Mouse (Mus musculus): Measurements from ENCODE around the gene Ephb6.

The Ephb6 gene

DNA sequence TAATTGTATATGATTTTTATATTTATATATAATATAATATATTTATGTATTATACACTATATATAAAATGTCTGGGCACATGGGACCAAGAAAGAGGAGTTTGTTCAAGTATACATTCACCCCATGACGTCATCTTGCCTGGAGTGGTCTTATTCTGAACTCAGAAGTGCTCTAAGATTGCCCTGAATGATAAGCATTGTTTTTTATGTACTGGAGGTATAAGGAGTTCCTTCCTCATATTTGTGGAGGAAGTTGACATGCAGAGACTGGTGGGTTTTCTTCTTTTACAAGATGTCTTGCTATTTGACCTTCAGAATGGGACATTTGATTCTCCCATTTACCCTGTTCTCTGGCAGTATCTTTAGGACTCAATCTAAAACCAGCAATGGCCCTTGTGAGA is 22.9 kb downstream of the Ephb6 start:
- no peak for DNase-seq (ENCODE audit: low spot score)

DNA sequence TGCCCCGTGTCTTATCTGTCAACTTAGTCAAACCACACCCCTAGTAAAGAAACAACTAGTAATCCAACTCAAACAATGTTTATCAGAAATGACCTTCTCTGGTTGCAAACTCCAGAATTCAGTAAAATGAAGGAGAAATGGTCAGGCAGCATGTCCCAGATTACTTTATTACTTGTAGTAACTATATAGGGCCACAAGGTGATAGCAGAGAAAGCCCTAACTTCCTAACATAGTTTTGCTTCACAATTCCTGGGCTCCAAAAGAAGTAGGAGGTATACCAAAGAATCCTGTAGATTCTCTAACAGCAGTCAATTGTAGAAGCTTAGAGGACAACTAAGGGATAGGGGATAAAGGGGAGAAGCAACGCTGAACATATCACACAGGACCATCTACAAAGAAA is 25.5 kb downstream of the Ephb6 start:
- DNase-seq (ENCODE audit: low spot score) = no peak

DNA sequence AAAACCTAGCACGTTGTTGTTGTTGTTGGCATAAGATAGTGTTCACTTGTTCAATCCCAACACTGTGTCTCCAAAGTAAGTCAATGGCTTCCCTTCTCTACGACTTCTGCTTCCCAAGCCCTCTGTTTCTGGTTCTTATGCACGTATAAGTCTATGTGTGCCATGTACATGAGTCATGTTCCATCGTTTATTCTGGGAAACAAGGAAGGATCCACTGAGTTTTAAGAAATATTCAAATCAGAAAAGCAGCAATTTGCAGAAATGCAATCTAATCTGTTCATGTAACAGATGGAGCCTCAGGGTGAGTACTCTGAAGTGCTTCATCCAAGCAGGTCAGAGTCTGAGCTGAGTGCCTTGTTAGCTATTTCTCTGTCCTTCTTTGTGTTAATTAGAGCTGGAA is 26.3 kb downstream of the Ephb6 start:
- DNase-seq (ENCODE audit: low spot score) = no peak

DNA sequence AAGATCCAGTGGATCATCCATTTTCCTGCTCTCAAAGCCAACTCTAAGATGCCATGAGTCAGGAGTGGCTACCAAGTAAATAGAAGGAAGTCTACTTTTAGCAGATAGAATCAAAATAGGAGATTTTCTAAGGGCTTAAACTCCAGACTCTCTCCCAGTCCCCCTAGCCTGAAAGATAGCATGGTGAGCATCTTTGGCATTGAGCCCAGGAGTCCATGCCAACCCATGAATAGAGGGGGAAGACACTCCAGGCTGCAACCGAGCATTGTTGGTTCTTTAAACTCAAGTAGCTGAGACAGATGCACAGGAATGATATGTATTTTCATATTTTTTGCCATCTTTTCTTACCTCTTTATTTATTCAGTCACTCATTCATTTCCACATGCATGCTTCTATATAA is 29.9 kb downstream of the Ephb6 start:
- no peak for DNase-seq (ENCODE audit: low spot score)

DNA sequence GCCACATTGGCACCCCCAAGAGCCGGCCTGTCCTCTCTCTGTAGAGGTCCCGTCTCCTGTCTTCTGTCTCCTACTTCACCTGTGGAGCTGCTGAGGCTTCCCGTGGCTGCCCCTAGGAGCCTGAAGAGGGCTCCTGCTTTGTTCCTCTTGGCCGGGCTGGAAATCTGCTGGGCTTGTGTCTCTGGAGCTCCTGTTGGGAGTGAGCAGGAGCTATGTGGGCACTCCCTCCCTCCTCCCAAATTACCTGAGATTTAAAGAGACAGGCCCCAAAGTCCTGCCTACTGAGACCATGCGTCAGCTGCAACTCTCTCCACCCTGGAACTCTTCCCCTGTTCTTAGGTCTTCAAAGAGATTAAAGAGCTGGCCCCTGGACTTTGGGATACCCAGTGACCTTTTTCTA is 30.9 kb downstream of the Ephb6 start, which contains the start of gene Trpv6:
Gene Trpv6, minus strand, starts transcription at position 228 of the 400 bp plus-strand sequence.
- no peak for DNase-seq (ENCODE audit: low spot score)

DNA sequence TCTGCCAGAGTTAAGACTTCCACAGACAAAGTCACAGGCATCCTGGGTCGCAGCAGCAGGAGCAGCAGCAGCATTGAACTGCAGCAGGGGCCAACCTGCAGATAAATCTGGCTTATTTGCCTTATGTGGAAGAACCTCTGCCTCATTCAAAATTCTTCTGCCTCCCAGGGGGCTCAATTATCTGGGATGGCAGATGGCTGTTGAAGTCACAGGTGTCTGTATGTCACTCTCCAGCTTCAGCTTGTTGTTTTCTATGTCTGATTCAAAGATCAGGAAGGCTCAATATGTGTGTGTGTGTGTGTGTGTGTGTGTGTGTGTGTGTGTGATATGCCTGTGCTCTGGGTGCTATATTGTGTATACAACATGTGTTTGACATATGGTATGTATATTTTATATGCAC is 32.1 kb downstream of the Ephb6 start:
- DNase-seq (ENCODE audit: low spot score) = no peak

DNA sequence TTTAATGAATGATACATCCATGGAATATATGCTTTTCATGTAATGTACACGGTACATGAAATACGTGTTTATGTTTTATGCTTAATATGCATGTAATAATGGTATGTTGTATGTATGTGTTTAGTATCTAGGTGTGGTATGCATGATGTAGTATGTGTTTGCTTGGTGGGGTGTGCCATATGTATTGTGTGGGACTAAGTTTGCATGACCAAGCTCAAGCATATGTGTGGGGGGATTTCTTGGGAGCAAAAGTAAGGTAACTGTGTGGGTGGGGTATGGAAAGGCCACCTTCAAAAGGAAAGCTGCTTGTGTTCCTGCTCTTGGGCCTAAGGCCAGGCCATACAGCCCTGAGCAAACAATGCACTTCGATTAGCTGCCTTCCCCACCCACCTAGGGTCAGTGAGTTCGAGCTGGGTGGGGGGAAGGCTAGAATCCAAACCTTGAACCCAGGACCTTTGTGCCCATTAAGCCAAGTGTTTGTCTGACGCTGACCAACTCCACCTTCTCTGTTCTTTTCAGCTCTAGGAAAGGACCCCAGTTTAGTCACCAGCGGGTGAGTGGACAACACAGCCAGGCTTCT is 32.7 kb downstream of the Ephb6 start:
- no peak for DNase-seq (ENCODE audit: low spot score)

DNA sequence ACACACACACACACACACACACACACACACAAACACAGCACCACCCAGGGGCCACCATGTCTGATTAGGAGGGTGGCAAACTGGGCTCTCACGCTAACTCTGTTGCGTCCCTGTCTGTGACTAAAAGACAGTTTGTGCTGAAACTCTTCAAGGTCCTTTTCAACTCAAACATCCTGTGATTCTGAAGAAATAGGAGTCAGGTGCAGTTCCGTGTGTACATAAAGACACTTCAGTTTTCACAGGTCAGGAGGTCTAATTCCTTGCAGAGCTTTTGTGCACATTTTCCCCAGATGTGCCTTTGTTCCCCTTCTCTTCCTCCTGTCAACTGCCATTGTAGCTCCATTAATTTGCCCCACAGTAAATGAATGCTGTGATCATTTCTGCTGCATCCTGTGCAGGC is 35.2 kb downstream of the Ephb6 start:
- no peak for DNase-seq (ENCODE audit: low spot score)

DNA sequence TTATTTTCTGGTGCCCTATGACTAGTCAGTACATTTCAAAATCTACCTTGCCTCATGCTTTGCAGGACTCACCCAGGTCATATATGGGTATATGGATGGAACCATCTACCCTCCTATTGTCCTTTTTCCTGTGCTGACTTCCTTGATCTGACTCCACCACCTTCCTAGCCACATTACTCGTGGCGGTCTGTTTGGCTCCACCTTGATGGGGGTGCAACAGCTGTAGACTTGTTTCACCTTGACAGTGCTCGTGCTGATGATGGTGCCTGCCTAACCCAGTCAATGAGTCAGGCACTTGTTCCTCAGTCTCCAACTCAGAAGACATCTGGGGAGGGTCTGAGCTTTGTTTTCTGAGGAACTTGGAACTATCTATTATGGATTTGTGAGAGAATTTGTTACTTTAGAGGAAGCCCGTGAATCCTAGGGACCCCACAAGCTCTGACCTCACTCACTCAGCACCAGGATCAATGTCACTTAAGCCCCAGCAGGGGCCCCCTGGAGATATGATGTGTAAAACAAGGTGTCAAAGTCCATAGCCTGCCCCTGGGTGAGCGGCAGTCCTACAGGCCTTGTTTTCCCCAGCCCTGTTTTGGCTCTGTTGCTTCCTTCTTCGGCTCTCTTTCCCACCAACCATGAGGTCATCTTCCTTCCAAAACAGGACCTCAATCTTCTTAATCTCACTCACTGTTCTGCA is 36.0 kb downstream of the Ephb6 start:
- DNase-seq (ENCODE audit: low spot score) = no peak

DNA sequence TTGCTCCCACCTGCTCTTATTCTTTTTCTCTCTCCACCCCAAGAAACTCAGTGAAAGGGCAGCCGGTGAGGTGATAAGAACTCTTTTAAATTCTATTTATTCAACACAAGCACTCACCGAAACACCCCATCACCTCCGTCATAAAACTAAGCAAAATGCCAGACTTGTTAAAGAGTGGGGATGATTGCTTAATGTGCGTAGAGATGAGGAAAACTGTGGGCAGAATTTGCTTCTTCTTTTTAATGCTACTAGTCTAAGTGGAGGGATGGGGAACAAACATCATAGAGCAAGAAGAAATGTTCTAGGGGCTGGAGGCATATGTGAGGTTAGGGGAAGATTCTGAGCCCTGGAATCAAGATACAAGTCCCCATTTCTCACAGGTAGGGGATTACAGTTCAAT is 37.5 kb downstream of the Ephb6 start:
- no peak for DNase-seq (ENCODE audit: low spot score)

DNA sequence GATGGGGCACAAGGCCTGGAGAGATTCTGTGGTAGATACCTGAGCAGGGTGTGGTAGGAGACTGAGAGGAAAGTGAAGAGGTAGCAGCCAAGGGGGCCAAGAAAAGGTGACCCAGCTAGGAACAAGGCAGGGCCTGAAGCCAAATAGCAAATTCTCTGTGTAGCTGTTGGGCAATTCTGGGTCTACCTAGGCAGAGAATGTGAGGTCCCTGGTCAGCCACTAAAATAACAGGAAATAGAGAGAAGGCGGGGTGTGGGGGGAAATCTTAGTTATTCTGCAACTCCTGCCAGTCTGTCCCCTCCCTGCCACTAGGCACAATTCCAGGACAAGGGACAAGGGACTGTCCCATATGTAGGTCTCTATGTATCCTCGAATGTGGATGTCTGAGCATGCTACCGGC is 37.9 kb downstream of the Ephb6 start:
- DNase-seq (ENCODE audit: low spot score) = no peak

DNA sequence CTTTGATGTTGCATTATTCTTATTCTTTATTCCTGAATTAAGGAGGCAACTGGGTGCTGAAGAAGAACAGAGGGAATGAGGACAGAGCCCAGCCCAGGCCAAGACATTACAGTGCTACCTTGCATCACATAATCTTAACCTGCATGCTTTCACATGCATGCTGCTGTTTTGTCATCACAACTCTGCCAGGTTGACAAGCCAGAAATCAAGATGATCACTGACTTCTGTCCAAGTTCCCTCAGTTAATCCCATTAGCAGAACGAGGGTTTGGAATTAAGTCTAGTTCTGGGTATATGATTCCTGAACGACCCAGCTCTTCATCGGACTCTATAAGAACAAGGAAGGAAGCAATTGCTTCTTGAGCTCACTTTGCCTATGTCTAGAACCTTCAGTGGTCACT is 40.9 kb downstream of the Ephb6 start:
- no peak for DNase-seq (ENCODE audit: low spot score)

DNA sequence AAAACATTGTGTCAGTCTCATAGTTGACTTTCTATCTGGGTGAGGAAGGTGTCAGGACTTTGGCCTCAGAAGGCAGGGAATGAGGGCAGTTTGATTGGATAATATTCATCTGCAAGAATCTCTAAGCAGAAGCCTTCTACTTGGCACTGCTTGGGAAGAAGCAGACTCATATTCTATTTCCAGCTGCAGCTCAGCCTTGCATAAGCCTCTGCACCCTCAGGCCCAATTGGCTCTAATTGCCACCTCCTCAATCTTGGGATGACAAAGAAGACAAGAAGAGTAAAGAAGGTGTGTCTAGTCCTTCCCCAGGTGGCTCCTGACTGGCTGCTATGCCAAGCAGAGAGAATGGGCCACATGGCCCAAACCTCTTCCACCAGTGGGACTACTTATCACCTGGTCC is 41.4 kb downstream of the Ephb6 start:
- no peak for DNase-seq (ENCODE audit: low spot score)

DNA sequence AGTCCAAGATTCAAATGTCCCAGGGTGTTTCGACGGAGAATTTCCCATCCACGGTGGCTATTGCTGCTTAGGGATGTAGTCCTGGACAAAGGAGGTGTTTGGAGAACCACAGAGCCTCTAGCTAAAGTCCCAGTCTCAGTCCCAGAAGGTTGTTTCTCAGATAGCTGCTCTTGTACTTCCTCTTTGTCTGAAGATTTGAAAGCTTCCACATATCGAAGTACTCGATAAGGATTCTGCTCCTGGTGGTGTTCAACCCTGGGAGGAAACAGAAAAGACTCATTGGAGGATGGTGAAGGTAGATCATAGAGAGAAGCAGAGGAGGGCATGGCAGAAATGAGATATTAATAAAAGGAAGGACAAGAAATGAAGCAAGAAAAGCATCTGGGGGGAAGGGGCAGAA is 47.9 kb downstream of the Ephb6 start:
- DNase-seq (ENCODE audit: low spot score) = no peak

DNA sequence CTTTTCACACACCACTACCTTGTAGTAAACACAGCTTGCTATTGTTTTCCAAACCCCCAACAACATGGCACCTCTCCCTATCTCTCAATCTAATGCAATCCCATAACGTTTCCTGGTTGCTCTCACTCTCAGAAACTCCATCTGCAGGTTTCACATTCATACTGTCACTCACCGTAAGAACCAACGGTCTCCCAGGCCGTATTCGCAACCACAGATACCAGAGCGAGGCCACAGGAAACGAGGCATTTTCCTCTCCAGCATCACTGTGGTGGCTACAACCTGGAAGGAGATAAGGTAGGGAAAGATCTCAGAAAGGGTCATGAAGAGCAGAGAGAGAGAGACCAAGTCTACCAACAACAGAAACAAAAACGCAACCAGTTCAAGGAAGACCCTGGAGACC is 49.4 kb downstream of the Ephb6 start:
- no peak for DNase-seq (ENCODE audit: low spot score)

DNA sequence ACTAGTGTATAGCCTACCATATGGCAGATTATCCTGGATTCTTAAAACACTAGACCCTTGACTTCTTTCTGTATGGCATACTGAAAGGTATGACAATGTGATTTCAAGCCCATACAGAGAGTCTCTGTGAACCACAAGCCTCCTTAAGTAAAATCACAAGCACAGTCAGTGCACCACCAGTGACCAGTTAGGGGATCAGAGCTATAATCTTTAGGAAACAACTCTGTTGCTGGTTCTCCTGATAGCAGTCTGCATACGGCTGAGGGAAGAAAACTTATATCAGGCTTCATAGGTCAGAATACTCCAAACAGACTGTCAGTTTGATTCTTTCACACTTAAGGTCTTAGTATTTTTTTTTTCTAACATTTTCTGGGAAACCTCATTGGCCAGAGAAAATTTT is 53.2 kb downstream of the Ephb6 start:
- DNase-seq (ENCODE audit: low spot score) = no peak

DNA sequence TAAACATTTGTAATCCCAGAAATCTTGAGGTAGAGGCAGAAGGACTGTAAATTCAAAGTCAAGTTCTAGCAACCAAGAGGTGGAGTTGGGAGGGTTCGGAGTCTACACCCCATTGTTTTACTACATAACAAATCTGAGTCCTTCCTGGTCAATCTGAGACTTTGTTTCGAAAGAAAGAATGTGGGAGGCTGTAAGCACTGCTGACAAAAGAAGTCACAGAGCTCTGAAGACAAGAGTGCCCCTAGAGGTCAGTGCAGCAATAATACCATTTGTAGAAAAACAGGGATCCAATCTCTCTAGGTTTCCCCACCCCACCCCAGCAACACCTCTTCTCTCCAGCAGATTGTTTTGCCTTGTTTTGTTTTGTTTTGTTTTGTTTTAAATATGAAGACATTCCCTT is 57.0 kb downstream of the Ephb6 start:
- no peak for DNase-seq (ENCODE audit: low spot score)
